Mouse (Mus musculus): ENCODE results near the gene Rdh1. TPM values are rescaled to one million over a fixed set of nuclear protein-coding genes. Genes with fewer than 3 reads are reported as not detected.

Gene Rdh1
- polyA plus RNA-seq (2014; fragmentation: Nextera tagmentation; extraction: Ambion mirVana), result 0.10 and 0.11 TPM in 2 replicates

- DNase-seq (ENCODE audit: low spot score) (no peak), ATAC-seq (ENCODE audit: low read depth) (no peak)
- no peak within 1 kb of the TSS for H3K9ac ChIP-seq (ENCODE audit: low read depth, low read length)
- H3K4me3 ChIP-seq (ENCODE audit: low read depth, low read length), result no peak within 1 kb of the TSS
- WGBS, result 68% methylated on average over 8 of the region's 9 CpGs
- H3K4me2 ChIP-seq (ENCODE audit: low read depth, low read length), result no peak within 1 kb of the TSS
- H3K9me3 ChIP-seq (ENCODE audit: control insufficient read depth, low read length), result no peaks in the 10 kb centered on the region
- H3K27ac ChIP-seq (replicated peaks; ENCODE audit: low read depth, low read length), result no peak within 1 kb of the TSS
- H3K4me1 ChIP-seq (ENCODE audit: control insufficient read depth, insufficient read depth, low read length), result no peaks in the 10 kb centered on the region
- no peaks in the 10 kb centered on the region for H3K36me3 ChIP-seq (ENCODE audit: control insufficient read depth, insufficient read depth, low read length)
- H3K27me3 ChIP-seq (replicated peaks; ENCODE audit: control insufficient read depth, insufficient read depth, low read length), result no peaks in the 10 kb centered on the region
Measured at GRCm38 (mm10) chr10:127759181-127760110, at the start of gene Rdh1, which contains the start of gene Rdh16f1. TSS of gene Rdh1 (plus strand) at chr10:127759721. TSS of gene Rdh16f1 (plus strand) at chr10:127759787.

- no peak for DNase-seq (ENCODE audit: low spot score)
- H3K4me2 ChIP-seq (ENCODE audit: low read depth, low read length), result no peak overlapping the region
- no peak for ATAC-seq (ENCODE audit: low read depth)
- no peaks in the 10 kb centered on the region for H3K27me3 ChIP-seq (replicated peaks; ENCODE audit: control insufficient read depth, insufficient read depth, low read length)
- H3K4me1 ChIP-seq (ENCODE audit: control insufficient read depth, insufficient read depth, low read length), result 0 out of 2 replicates have a peak, but pooled peaks cover 2% of the 10 kb centered on the region
- H3K36me3 ChIP-seq (ENCODE audit: control insufficient read depth, insufficient read depth, low read length), result no peaks in the 10 kb centered on the region
- H3K4me3 ChIP-seq (ENCODE audit: low read depth, low read length), result no peak overlapping the region
- H3K27ac ChIP-seq (replicated peaks; ENCODE audit: low read depth, low read length), result no peak overlapping the region
- 67% methylated on average over 13 of the region's 13 CpGs for WGBS
- no peak overlapping the region for H3K9ac ChIP-seq (ENCODE audit: low read depth, low read length)
- H3K9me3 ChIP-seq (ENCODE audit: control insufficient read depth, low read length), result no peaks in the 10 kb centered on the region
Measured at GRCm38 (mm10) chr10:127710331-127710730, 49.2 kb upstream of the Rdh1 start.

- no peak for ATAC-seq (ENCODE audit: low read depth)
- Histone ChIP-seq H3K4me1 (ENCODE audit: control insufficient read depth, insufficient read depth, low read length) (0 out of 2 replicates have a peak, but pooled peaks cover 2% of the 10 kb centered on the region), H3K4me2 (ENCODE audit: low read depth, low read length) (no peak overlapping the region), H3K27ac (replicated peaks; ENCODE audit: low read depth, low read length) (no peak overlapping the region), H3K27me3 (replicated peaks; ENCODE audit: control insufficient read depth, insufficient read depth, low read length) (no peaks in the 10 kb centered on the region), H3K9me3 (ENCODE audit: control insufficient read depth, low read length) (no peaks in the 10 kb centered on the region), H3K36me3 (ENCODE audit: control insufficient read depth, insufficient read depth, low read length) (no peaks in the 10 kb centered on the region), H3K9ac (ENCODE audit: low read depth, low read length) (no peak overlapping the region), H3K4me3 (ENCODE audit: low read depth, low read length) (no peak overlapping the region)
- WGBS, result 46% methylated on average over 6 of the region's 6 CpGs
- no peak for DNase-seq (ENCODE audit: low spot score)
Measured at GRCm38 (mm10) chr10:127712736-127713135, 46.8 kb upstream of the Rdh1 start.

DNA sequence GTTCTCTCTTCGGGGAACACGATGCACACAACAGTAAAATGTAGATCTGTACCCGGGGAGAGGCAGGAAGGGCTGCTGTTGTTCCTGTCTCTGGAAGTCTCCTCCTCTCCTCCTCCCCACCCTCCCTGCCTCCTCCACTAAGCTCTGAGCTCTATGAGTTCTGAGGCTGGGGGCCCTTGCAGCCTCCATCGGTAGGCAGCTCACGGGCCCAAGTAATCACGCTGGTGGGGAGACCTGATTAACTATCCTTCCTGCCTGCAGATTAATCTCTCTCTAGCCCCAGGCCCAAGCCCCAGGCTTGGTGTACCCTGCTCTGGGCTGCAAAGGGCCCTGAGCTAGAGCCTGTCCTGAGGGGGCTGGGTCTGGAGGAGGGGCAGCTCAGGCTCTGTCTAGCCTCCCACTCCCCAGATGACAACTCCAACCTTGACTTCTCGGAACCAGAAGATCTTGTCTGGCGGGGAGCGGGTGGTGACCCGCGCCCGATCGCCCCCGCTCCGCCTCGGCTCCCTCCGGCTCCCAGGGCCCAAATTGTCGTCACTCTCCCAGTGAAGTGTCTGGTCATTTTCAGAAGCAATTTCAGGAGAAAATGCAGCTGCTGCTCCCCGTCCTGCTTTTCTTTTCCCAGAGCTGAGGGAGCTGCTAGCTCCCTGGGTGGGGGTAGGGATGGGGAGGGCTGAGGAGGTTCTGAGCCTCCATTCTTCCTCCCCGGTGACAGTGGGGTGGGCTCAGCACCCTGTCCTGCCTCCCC, 37.7 kb upstream of the Rdh1 start:
- Histone ChIP-seq H3K27ac (replicated peaks; ENCODE audit: low read depth, low read length) (no peak overlapping the region), H3K9ac (ENCODE audit: low read depth, low read length) (peak overlapping the region; percentile 46; the same call in 1 of the 2 replicates), H3K27me3 (replicated peaks; ENCODE audit: control insufficient read depth, insufficient read depth, low read length) (peaks cover 11% of the 10 kb centered on the region; the same call in 1 of the 2 replicates), H3K4me3 (ENCODE audit: low read depth, low read length) (peak overlapping the region; percentile 11; the same call in 1 of the 2 replicates), H3K4me2 (ENCODE audit: low read depth, low read length) (peak overlapping the region; percentile 49), H3K4me1 (ENCODE audit: control insufficient read depth, insufficient read depth, low read length) (peaks cover 12% of the 10 kb centered on the region), H3K9me3 (ENCODE audit: control insufficient read depth, low read length) (no peaks in the 10 kb centered on the region), H3K36me3 (ENCODE audit: control insufficient read depth, insufficient read depth, low read length) (no peaks in the 10 kb centered on the region)
- DNase-seq (ENCODE audit: low spot score), result peak; percentile 19
- no peak; the same call in 1 of the 2 replicates for ATAC-seq (ENCODE audit: low read depth)
- whole genome bisulfite sequencing, result 11% methylated on average over 16 of the region's 20 CpGs

DNA sequence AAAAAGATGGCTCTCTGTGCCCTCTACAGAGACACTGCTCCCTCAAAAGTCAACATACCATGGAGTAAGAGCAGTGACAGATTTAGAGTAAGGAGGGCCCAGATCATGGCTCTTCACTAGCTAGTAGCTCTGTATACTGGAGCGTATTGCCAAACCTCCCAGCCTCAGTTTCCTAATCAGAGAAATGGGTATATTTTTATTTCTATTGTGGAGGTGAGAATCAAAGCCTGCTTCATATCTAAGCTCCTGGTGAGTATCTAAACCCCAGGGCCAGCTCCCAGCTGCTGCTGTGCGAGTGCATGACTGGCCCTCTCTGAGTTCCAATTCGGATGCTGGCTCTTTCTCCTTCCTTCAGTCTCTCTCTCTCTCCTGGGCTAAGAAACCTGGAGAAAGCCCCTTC, 35.3 kb upstream of the Rdh1 start, which contains the start of gene Tac2:
Tac2 (plus strand) TSS at position 301 of the 400 bp plus-strand sequence.
- ATAC-seq (ENCODE audit: low read depth) (no peak), DNase-seq (ENCODE audit: low spot score) (no peak)
- WGBS, result 74% methylated on average over 3 of the region's 3 CpGs
- Histone ChIP-seq H3K4me3 (ENCODE audit: low read depth, low read length) (no peak within 1 kb of the TSS), H3K4me2 (ENCODE audit: low read depth, low read length) (no peak within 1 kb of the TSS), H3K9me3 (ENCODE audit: control insufficient read depth, low read length) (no peaks in the 10 kb centered on the region), H3K9ac (ENCODE audit: low read depth, low read length) (no peak within 1 kb of the TSS), H3K27me3 (replicated peaks; ENCODE audit: control insufficient read depth, insufficient read depth, low read length) (peaks cover 15% of the 10 kb centered on the region; the same call in 1 of the 2 replicates), H3K27ac (replicated peaks; ENCODE audit: low read depth, low read length) (no peak within 1 kb of the TSS), H3K36me3 (ENCODE audit: control insufficient read depth, insufficient read depth, low read length) (no peaks in the 10 kb centered on the region), H3K4me1 (ENCODE audit: control insufficient read depth, insufficient read depth, low read length) (peaks cover 12% of the 10 kb centered on the region)

DNA sequence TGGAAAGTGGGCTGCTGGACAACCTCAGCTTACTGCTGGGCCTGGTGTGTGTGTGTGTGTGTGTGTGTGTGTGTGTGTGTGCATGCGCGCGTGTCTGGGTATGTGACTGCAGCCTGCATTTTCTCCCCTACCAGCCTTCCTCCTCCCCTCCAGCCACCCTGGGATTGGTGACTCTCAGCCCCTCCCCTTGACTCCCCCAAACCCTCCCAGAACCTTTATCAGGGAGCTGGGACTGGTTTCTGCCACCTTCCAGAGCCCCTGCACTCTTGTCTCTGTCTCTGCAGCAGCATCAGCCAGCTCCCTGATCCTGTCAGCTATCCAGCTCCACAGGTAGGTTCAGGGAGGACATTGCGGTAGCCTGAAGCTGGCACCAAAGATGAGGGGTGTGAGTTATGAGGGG, 34.4 kb upstream of the Rdh1 start:
- 81% methylated on average over 4 of the region's 4 CpGs for WGBS
- peaks cover 12% of the 10 kb centered on the region for H3K4me1 ChIP-seq (ENCODE audit: control insufficient read depth, insufficient read depth, low read length)
- H3K4me3 ChIP-seq (ENCODE audit: low read depth, low read length), result no peak overlapping the region
- H3K27ac ChIP-seq (replicated peaks; ENCODE audit: low read depth, low read length), result no peak overlapping the region
- no peak for ATAC-seq (ENCODE audit: low read depth)
- no peak for DNase-seq (ENCODE audit: low spot score)
- H3K9ac ChIP-seq (ENCODE audit: low read depth, low read length), result no peak overlapping the region
- H3K36me3 ChIP-seq (ENCODE audit: control insufficient read depth, insufficient read depth, low read length), result no peaks in the 10 kb centered on the region
- H3K27me3 ChIP-seq (replicated peaks; ENCODE audit: control insufficient read depth, insufficient read depth, low read length), result peaks cover 15% of the 10 kb centered on the region; the same call in 1 of the 2 replicates
- no peaks in the 10 kb centered on the region for H3K9me3 ChIP-seq (ENCODE audit: control insufficient read depth, low read length)
- no peak overlapping the region for H3K4me2 ChIP-seq (ENCODE audit: low read depth, low read length)

DNA sequence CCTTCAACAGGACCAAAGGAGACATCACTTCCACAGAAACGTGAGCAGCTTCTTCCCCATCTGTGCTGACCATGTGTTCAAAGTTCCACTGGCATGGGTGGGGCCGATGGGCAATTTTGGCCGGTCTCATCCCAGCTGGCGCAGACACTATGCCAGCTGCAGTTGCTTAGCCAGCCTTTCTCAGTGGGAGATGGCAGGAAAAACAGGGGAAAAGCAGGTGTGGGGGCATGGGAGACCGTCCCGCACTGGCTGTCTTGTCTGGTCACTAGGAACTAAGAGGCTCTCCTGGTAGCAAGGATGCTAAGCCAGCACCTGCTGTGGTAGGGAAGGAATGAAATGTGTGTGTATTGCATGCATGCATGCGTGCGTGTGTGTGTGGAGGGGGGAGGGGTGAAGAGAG, 31.1 kb upstream of the Rdh1 start:
- no peaks in the 10 kb centered on the region for H3K36me3 ChIP-seq (ENCODE audit: control insufficient read depth, insufficient read depth, low read length)
- no peak overlapping the region for H3K27ac ChIP-seq (replicated peaks; ENCODE audit: low read depth, low read length)
- 0 out of 2 replicates have a peak, but pooled peaks cover 4% of the 10 kb centered on the region for H3K27me3 ChIP-seq (replicated peaks; ENCODE audit: control insufficient read depth, insufficient read depth, low read length)
- no peak overlapping the region for H3K4me2 ChIP-seq (ENCODE audit: low read depth, low read length)
- H3K4me3 ChIP-seq (ENCODE audit: low read depth, low read length), result no peak overlapping the region
- no peak for ATAC-seq (ENCODE audit: low read depth)
- H3K9me3 ChIP-seq (ENCODE audit: control insufficient read depth, low read length), result no peaks in the 10 kb centered on the region
- H3K4me1 ChIP-seq (ENCODE audit: control insufficient read depth, insufficient read depth, low read length), result no peaks in the 10 kb centered on the region
- WGBS, result 66% methylated on average over 8 of the region's 8 CpGs
- no peak overlapping the region for H3K9ac ChIP-seq (ENCODE audit: low read depth, low read length)
- no peak for DNase-seq (ENCODE audit: low spot score)

- 48% methylated on average over 11 of the region's 11 CpGs for WGBS
- Histone ChIP-seq H3K36me3 (ENCODE audit: control insufficient read depth, insufficient read depth, low read length) (no peaks in the 10 kb centered on the region), H3K4me2 (ENCODE audit: low read depth, low read length) (no peak overlapping the region), H3K27ac (replicated peaks; ENCODE audit: low read depth, low read length) (no peak overlapping the region), H3K27me3 (replicated peaks; ENCODE audit: control insufficient read depth, insufficient read depth, low read length) (0 out of 2 replicates have a peak, but pooled peaks cover 4% of the 10 kb centered on the region), H3K9ac (ENCODE audit: low read depth, low read length) (no peak overlapping the region), H3K9me3 (ENCODE audit: control insufficient read depth, low read length) (no peaks in the 10 kb centered on the region), H3K4me1 (ENCODE audit: control insufficient read depth, insufficient read depth, low read length) (no peaks in the 10 kb centered on the region), H3K4me3 (ENCODE audit: low read depth, low read length) (no peak overlapping the region)
- ATAC-seq (ENCODE audit: low read depth), result no peak
- no peak for DNase-seq (ENCODE audit: low spot score)
Measured at GRCm38 (mm10) chr10:127730285-127730932, 29.1 kb upstream of the Rdh1 start.

Measured in embryonic facial prominence, embryonic 14.5 days (tissue).